Mouse (Mus musculus) brain, embryonic 18.5 days (tissue): ENCODE measurements around the gene Pigm.

Source experiments
- DNase-seq: peaks from one replicate; pipeline ENCODE4 v3.0.0-alpha.2; 2012; ENCODE audit warnings: low read depth, low spot score

The Pigm gene

GRCm38 (mm10) chr1:172413491-172414230, 37.3 kb downstream of the Pigm start:
- DNase-seq = no peak

- DNase-seq = no peak
Observed at GRCm38 (mm10) chr1:172414231-172414585, 37.9 kb downstream of the Pigm start.

GRCm38 (mm10) chr1:172415061-172415460, 38.7 kb downstream of the Pigm start:
- no peak for DNase-seq

GRCm38 (mm10) chr1:172418173-172418572, 41.8 kb downstream of the Pigm start:
- DNase-seq = no peak

GRCm38 (mm10) chr1:172418642-172419041, 42.3 kb downstream of the Pigm start:
- DNase-seq = no peak

GRCm38 (mm10) chr1:172420181-172420580, 43.8 kb downstream of the Pigm start:
- DNase-seq = no peak

- DNase-seq = no peak
Observed at GRCm38 (mm10) chr1:172423393-172423792, 47.0 kb downstream of the Pigm start.

GRCm38 (mm10) chr1:172426419-172426818, 50.1 kb downstream of the Pigm start:
- DNase-seq = no peak

GRCm38 (mm10) chr1:172427841-172428240, 51.5 kb downstream of the Pigm start:
- DNase-seq = no peak

GRCm38 (mm10) chr1:172428614-172429013, 52.3 kb downstream of the Pigm start:
- DNase-seq = no peak

GRCm38 (mm10) chr1:172430731-172431220, 54.4 kb downstream of the Pigm start:
- no peak for DNase-seq

GRCm38 (mm10) chr1:172431836-172432586, 55.7 kb downstream of the Pigm start:
- no peak for DNase-seq

- no peak for DNase-seq
Observed at GRCm38 (mm10) chr1:172432587-172432955, 56.2 kb downstream of the Pigm start.

- DNase-seq = no peak
Observed at GRCm38 (mm10) chr1:172433012-172433850, 56.9 kb downstream of the Pigm start.
